Mouse (Mus musculus): ENCODE measurements around the gene Acsf3. TPM values are rescaled to one million over a fixed set of nuclear protein-coding genes. Genes with fewer than 3 reads are reported as not detected.

Acsf3 gene
- total RNA-seq, 2 experiments from 2014 or later: 19.2 to 21.7 TPM

DNA sequence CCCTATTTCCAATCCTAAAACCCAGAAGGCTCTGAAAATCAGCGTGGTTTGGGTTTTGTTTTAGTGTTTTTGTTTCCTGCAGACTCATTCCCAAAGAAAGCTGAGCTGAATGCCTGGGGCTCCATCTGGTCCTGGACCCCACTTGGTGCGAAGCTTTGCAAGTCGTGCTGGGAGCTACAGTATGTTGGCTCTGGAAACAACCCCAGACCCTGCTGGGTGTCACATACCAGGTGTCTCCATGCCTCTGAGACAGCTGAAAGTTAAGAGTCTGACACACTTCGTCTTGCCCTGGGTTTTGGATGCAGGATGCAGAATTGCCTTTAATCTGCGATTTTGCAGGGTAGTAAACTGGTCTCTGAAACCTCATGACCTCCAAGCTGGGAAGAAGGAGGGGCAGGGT lies 49.3 kb downstream of the Acsf3 start:
- no peak for DNase-seq (ENCODE audit: low spot score in 2 of 2)
- Histone ChIP-seq H3K27ac (no peak overlapping the region), H3K4me3 (no peak overlapping the region)
- no peak for TF ChIP-seq CTCF (conservative IDR thresholded peaks at IDR 0.05)

GRCm38 (mm10) chr8:122824986-122825385 lies 49.7 kb downstream of the Acsf3 start:
- Histone ChIP-seq H3K27ac (no peak overlapping the region), H3K4me3 (no peak overlapping the region)
- DNase-seq (ENCODE audit: low spot score in 2 of 2): no peak
- no peak for TF ChIP-seq CTCF (conservative IDR thresholded peaks at IDR 0.05)

DNA sequence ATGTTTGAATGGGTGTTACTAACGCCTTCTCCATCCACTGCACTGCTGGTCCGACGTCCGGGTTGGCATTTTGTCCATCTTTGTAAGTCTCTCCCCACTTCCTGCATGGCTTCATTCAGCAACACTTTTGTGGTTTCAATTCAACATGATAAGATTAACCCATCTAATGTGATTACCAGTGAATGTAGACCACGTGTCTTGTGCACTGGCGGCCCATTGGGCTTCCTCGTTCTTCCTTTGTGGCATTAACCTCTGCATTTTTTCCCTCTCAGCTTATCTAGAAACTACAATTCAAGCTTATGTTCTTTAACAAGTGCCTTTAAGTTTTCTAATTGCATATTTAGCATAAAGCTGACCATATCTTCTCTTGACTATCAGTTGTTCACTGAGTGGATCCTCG lies 50.1 kb downstream of the Acsf3 start:
- Histone ChIP-seq H3K27ac (no peak overlapping the region), H3K4me3 (no peak overlapping the region)
- TF ChIP-seq CTCF (conservative IDR thresholded peaks at IDR 0.05): no peak
- DNase-seq (ENCODE audit: low spot score in 2 of 2): no peak

GRCm38 (mm10) chr8:122829396-122829795 lies 54.1 kb downstream of the Acsf3 start:
- no peak for DNase-seq (ENCODE audit: low spot score in 2 of 2)
- H3K4me3 ChIP-seq: no peak overlapping the region
- no peak for TF ChIP-seq CTCF (conservative IDR thresholded peaks at IDR 0.05)
- no peak overlapping the region for H3K27ac ChIP-seq

- H3K27ac ChIP-seq: no peak overlapping the region
- TF ChIP-seq CTCF (conservative IDR thresholded peaks at IDR 0.05): peak; percentile 98
- DNase-seq (ENCODE audit: low spot score in 2 of 2): peak; percentile 87 to 98
- H3K4me3 ChIP-seq: no peak overlapping the region
These were observed 55.2 kb downstream of the Acsf3 start for GRCm38 (mm10) chr8:122830349-122831061.

- H3K27ac ChIP-seq: no peak overlapping the region
- TF ChIP-seq CTCF (conservative IDR thresholded peaks at IDR 0.05): no peak
- no peak for DNase-seq (ENCODE audit: low spot score in 2 of 2)
- H3K4me3 ChIP-seq: no peak overlapping the region
These were observed 59.1 kb downstream of the Acsf3 start for GRCm38 (mm10) chr8:122834416-122834815.

- peak; percentile 88 for TF ChIP-seq CTCF (conservative IDR thresholded peaks at IDR 0.05)
- no peak overlapping the region for H3K4me3 ChIP-seq
- DNase-seq (ENCODE audit: low spot score in 2 of 2): peak; percentile 72 to 84
- H3K27ac ChIP-seq: no peak overlapping the region
These were observed 59.7 kb downstream of the Acsf3 start for GRCm38 (mm10) chr8:122834971-122835370.

DNA sequence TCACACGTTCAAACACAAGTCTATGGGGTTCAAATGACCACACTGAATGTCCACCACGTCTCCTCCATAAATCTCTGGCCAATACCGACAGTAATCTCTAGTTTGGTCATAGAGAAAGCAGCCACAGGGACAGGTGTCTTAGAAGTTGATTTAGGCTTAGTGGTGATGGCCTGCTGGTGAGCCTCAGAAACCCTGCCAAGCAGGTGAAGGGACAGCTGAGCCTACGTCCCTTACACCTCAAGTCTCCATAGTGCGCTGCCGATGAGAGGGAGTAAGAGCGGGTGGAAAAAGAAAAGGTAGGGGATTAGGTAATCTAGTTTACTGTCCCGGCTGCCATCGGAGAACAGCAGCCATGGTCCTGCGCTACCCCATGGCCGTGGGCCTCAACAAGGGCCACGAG lies 60.9 kb downstream of the Acsf3 start:
- no peak for DNase-seq (ENCODE audit: low spot score in 2 of 2)
- Histone ChIP-seq H3K27ac (no peak overlapping the region), H3K4me3 (no peak overlapping the region)
- TF ChIP-seq CTCF (conservative IDR thresholded peaks at IDR 0.05): no peak

- TF ChIP-seq CTCF (conservative IDR thresholded peaks at IDR 0.05): no peak
- Histone ChIP-seq H3K27ac (no peak overlapping the region), H3K4me3 (no peak overlapping the region)
- no peak for DNase-seq (ENCODE audit: low spot score in 2 of 2)
These were observed 61.4 kb downstream of the Acsf3 start for GRCm38 (mm10) chr8:122836696-122837095.

GRCm38 (mm10) chr8:122844161-122844560 lies 68.9 kb downstream of the Acsf3 start:
- no peak overlapping the region for H3K27ac ChIP-seq
- DNase-seq (ENCODE audit: low spot score in 2 of 2): no peak
- no peak for TF ChIP-seq CTCF (conservative IDR thresholded peaks at IDR 0.05)

GRCm38 (mm10) chr8:122845662-122846061 lies 70.4 kb downstream of the Acsf3 start:
- no peak overlapping the region for H3K4me3 ChIP-seq
- TF ChIP-seq CTCF (conservative IDR thresholded peaks at IDR 0.05): no peak
- no peak for DNase-seq (ENCODE audit: low spot score in 2 of 2)
- H3K27ac ChIP-seq: no peak overlapping the region

More at GRCm38 (mm10) chr8:122844161-122844560, 68.9 kb downstream of the Acsf3 start:
- H3K4me3 ChIP-seq: no peak overlapping the region

DNA sequence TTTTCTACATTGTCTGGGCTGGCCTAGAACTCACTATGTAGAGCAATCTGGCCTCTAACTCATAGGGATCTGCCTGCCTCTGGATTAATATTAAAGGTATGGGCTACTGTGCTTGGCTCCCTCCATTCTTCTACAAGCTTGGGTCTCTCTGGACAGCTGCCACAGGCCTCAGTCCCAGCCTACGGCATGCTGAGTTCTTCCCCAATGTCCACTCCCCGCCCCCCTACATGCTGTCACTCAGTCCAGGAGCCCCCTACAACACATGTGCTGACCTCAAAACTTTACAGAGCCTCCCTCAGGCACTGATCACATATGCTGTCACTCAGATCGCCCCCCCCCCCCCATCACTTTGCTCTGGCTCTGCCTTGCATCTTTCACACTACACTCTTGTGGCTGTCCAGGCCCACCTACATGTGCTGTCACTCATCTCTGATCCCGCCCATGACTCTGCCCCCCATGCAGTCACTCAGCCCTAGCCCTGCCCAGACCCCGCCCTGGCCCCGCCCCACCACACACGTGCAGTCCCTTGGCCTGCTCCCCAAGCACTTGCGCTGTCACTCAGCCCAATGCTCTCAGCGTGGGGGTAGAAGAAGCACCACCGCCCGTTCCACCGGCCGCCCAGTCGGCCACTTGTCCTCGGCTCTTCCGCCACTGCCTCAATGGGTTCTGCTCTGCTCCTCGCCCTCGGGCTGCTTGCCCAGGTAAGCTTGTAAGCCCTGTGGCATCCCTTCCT lies 72.7 kb downstream of the Acsf3 start, which contains the start of gene Cdh15:
Gene Cdh15, plus strand, starts transcription at position 138 of the 733 bp plus-strand sequence.
- DNase-seq (ENCODE audit: low spot score in 2 of 2): peak; percentile 30 to 38
- no peak for TF ChIP-seq CTCF (conservative IDR thresholded peaks at IDR 0.05)
- H3K4me3 ChIP-seq: no peak within 1 kb of the TSS
- no peak within 1 kb of the TSS for H3K27ac ChIP-seq

DNA sequence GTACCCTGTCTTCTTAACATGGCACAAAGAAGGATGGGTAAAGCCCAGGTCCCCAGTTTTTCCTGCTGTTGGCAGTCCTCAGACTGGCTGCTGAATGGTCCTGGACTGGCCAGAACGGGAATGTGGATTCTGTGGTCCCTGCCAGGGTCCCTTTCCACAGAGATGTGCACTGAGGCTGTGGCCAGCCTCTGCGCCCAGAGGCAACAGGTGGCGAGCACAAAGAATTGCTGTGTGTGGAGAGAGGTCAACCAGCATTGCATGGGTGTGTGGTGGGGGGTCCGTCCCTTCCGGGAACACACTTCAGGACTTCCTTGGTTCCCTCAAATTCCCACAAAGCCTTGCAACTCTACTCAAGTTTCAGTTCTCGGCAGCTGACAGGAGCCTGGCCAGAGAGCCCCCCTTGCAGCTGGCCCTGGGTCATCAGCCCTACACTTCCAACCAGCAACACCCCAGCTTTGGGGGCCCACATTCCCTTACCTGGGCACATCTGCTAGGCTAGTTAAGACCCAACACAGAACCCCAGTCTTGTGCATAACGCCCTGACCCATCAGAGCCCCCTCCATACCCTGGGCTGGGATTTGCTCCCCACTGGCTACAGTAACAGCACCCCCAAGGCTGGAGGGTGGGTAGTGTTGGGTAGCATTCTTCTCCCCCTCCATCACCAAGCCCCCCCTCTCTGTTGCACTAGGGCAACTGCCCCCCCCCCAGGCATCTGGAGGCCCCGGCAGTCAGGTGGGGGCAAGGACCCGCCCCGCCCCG lies 74.0 kb downstream of the Acsf3 start:
- Histone ChIP-seq H3K27ac (no peak overlapping the region), H3K4me3 (no peak overlapping the region)
- no peak for DNase-seq (ENCODE audit: low spot score in 2 of 2)
- TF ChIP-seq CTCF (conservative IDR thresholded peaks at IDR 0.05): no peak

Data from layer of hippocampus, adult 2 months (tissue).